Mouse (Mus musculus) c-Kit-positive CD71-negative TER-119-negative erythroid progenitor cells, embryonic 14.5 days (primary cell): Measurements from ENCODE around the gene Asic4.

Source experiments
- DNase-seq: peaks from one replicate; pipeline ENCODE4 v3.0.0-alpha.2; 2013; ENCODE audit warnings: low read depth

The Asic4 gene

GRCm38 (mm10) chr1:75443247-75444024 lies 6.8 kb upstream of the Asic4 start:
- no peak for DNase-seq

DNA sequence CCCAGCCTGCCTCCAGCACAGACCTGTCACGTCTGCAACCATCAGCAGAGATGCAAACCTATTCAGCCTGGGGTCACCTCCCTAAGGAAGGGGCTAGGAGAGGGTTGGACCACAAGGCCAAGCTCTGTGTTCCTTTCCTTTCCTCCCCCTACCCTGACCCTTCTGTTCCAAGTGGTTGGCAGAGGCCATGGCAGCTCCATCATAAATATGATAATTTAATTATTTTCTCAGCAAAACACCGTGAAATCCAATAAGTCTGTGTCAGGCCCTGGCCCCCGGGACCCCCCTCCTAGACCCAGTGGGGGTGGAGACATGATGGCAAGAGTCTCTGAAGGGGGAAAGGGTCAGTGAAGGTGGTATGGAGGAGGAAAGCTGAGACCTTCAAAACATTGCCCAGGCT lies 6.0 kb upstream of the Asic4 start:
- DNase-seq, result no peak

GRCm38 (mm10) chr1:75445141-75445701 lies 5.0 kb upstream of the Asic4 start:
- no peak for DNase-seq

DNA sequence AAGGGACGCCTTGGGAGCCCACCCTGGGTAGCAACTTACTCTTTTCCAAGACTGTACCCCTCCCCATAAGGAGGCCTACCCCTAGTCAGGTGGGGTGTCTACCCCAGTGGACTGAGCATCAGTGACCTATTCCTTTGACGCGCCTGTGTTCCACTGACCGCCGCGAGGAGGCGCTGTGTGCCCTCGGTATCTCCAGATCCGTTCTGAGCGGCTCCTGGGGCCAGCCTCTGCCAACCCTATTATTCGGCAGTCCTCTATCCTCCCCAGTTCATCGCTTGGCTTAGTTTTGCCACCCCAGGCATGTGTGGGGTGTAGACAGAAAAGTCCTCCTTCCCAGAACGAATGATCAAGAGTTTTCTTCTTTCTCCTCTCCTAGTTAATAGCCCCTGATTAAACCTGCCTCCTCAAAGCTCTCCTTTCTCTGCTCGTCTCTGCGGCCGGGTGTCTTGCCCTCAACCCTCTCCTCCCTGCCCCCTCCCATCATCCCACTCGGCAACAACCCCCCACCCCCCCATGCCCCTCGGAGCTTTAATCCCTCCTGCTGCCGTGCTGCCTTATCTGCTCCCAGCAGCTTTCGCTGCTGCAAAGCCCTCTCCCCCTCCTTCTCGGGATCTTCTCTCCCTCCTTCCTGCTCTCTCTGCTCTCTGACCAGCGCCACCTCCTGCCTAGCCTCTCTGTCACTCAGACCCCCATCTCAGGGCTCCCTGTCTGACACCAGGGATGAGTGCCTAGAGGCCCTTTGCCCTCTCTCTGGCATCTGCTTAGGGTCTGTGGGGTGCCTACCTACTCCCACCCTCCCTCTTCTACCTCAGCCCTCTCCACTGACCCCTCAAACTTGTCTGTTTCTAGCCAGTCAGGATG lies 4.3 kb upstream of the Asic4 start:
- DNase-seq, result peak; percentile 51

GRCm38 (mm10) chr1:75446656-75447055 lies 3.6 kb upstream of the Asic4 start:
- DNase-seq, result no peak

DNA sequence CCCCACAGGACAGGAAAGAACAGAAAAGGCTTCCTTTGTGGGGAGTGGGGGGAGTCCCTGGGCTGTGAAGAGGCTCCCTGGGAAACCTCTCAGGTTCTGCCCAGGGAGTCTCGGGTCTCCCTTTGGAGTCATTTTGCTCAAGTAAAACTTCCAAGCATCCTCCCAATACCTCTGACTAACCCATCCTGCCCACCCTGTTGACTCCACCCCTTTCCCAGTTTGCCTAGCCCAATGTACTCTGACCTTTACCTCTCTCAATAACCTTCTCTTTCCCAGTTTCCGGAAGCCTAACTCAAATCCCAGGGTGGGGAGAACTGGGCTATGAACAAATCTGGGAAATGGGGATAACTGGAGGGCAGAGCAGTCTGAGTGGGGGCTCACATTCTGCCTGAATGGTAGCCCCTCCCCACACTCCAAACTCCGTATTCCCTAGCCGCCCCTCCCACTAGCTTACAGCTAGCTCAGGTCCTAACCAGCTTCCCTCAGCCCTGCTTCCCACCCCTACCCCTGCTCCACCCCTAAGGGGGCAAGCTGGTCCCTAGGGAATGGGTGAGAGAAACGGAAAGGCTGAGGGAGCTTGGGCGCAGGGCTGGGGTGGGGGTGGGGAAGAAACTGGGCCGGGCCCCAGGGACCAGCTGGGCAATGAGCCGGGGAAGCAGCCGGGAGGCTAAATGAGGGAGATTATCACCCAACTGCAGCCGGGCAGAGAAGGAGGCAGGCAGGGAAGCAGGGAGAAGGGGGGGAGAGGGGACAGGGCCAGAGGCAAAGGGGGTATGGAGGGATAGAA lies 2.8 kb upstream of the Asic4 start:
- no peak for DNase-seq

DNA sequence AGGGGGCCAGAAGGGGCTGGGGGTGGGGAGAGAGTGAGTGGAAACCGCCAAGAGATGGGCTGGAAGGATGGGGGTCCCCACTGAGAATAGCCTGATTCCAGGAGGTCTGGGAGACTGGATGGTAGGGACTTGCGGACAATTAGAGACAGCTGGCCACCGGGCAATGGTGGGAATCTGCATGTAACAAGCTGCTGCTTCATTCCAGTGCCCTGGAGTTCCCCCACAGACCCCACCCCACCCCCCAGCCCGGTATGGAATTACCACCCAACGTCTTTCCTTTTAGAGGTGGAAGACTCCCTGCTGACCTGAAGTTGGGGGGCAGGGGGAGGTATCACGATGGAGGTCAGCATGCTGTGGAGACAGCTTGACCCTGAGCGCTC lies 2.2 kb upstream of the Asic4 start:
- DNase-seq, result no peak

DNA sequence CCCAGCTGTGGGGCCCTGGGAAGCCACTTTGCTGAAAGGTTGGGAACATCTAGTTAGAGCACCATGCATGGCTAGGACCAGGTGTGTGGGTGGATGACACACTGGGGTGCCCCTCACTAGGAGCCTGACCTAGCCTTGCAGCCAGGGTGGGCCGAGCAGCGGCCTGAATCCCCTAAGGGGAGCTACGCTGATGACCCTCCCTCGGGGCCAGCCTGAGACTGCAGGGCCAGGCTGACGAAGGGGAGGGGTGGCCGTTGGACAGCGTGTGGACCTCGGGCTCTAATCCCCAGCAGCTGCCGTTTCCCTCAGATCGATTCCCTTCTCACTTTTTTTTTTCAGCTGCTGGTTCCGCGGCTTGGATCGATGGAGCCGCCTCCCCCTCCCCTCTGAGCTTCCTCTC lies 1.3 kb upstream of the Asic4 start:
- no peak for DNase-seq

- DNase-seq, result no peak
Observed at GRCm38 (mm10) chr1:75449377-75450135, 680 bp upstream of the Asic4 start.

- DNase-seq, result no peak
Observed at GRCm38 (mm10) chr1:75451900-75452299, 1.7 kb downstream of the Asic4 start.

GRCm38 (mm10) chr1:75455433-75455832 lies 5.2 kb downstream of the Asic4 start:
- no peak for DNase-seq

DNA sequence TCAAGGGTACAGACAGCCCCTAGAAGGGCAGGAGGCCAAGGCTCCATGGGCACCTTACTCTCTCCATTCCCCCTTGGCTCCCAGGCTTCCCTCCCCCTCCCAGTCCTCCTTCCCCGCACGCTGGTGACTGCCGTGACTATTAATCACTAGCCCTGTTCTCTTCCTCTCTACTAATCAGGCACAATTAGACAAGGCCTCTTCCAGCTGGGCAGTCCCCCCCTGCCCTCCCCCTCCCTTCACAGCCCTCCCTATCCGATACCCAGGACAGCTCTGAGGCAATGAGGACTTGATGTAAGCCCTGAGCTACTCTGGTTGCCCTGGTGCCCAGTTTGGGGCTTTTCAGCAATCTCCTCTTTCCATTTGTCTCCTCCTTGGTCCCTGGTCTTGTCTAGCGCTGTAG lies 5.7 kb downstream of the Asic4 start:
- no peak for DNase-seq

DNA sequence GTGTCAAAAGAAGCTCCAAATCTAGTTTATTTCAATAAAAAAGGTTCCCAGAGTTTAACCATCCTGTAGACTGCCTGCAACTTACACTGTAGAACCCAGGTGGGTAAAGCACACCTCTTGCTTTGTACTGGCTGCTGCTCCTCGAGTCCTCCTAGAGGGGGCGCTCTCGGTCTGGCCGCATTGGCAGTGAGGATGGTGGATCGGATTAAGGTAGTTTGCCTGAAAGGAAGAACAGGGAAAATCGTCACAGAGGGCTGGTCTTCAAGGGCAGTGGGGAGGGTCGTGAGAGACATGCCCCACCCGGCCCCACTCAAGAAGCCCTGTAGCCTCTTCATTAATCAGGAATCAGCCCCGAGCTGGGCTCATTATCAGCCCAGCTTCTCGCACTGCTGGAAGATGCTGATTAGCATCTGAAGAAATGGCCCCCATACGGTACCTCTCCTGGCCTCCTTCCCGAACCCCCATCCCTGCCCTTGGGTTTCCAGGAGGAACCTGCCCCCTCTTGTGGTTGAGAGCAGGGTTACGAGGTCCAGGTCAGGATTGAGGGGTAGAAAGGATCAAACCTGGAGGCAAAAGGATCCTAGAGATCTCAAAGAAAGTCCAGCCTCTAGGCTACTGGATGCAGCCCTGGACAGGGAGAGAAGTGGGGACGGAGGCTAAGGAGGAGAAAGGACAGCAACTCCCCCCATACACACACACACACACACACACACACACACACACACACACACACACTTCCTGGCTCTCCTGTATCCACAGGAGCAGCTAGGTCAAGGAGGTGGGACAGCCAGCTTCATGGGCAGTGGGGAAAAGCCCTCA lies 6.7 kb downstream of the Asic4 start:
- DNase-seq, result no peak

DNA sequence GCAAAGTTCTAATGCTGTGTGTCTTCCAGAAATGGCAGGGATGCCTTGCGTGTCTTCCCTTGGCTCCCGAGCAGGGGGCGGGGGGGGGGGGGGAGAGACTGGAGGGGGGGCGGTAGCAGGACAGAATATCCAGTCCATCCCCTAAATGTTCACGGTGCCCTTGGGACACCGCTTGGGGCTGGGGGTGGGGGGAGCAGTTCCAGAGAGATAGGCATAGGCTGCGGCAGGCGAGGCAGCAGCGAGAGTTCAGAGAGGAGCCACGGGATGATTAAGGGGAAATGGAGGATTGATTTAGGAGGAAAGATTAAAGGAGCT lies 7.4 kb downstream of the Asic4 start:
- DNase-seq, result no peak

GRCm38 (mm10) chr1:75458025-75458788 lies 8.0 kb downstream of the Asic4 start:
- no peak for DNase-seq

DNA sequence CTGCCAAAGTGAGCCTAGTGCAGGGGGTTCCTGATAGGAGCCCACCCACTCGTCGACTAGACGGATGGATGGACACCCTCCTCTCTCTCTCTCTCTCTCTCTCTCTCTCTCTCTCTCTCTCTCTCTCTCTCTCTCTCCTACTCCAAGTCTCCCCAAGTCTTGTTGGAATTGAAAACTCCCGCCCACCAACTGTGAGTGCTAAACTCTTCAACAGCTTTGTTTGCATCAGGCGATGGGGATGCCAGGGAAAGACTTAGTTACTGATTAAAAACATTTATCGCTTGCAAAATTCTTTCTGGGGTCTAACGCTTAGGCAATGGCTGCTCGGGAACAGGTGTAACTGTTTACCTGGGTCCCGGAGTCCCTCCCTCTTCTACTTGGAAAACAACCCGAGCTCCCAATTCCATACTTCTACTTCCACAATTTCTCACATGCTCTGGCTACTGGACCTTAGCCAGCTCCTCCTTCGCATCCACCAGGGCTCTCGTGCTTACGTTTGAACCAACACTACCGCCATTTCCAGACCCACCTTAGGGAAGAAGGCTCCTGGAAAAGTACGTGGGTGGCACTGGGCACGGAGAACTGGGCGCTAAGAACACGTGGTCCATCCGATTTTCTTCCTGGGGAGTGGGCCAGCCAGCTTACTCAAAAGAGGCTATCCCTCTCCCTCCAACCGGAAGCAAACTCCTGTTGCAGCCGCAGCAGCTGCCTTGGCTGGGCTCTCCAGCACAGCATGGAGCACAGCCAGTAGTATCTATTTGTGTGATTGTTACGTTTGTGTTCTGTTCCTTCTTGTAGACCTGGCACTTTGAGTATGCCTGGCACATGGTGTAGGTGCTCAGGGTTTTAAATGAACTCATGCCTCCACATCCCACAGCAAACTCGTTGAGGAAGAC lies 8.8 kb downstream of the Asic4 start:
- no peak for DNase-seq

- DNase-seq, result no peak
Observed at GRCm38 (mm10) chr1:75460297-75460696, 10.1 kb downstream of the Asic4 start.

DNA sequence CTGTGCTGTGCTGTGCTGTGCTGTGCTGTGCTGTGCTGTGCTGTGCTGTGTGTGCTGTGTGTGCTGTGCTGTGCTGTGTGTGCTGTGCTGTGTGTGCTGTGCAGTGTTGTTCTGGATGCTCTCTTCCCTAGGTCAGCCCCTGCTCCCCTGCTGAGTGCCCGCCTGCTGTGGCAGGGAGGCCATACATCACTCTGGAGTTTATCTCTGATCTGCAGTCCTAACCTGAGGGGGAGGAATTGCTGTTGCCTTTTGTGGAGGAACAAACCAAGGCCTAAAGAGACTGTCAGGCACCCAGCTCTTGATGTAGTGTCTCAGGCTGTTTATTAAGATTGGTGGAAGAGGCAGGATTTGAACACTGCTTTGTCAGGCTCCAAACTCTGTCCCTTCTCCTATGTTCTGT lies 12.4 kb downstream of the Asic4 start:
- DNase-seq, result no peak

DNA sequence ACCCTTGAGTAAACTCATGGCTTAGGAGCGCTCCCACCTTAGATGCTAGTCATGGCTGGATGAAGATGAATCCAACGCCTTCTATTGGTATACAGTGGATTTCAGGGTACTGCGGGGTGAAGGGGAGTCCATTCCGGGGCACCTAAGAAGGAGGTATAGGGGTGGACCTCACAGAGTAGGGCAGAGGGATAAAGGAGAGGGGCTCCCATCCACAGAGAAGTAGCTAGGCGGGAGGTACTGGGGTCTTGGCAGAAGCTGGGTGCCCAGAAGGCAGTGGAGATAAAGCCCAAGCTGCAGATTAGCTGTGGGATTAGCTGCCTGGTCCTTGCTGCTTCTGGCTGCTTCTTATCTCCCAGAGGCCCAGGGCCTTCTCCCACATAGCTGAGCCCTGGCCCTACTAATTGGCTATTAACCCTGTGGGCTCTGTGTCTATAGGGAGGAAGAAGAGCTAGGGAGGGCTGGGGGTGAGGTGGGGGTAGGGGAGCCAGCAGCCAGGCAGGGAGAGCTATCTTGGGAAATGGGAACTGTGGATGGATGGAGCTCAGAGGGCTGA lies 13.5 kb downstream of the Asic4 start:
- DNase-seq, result no peak
